Mouse (Mus musculus) retina, adult 2 months (tissue): ENCODE measurements around the gene Pfkm.

ENCODE experiments used
- DNase-seq: peaks from one replicate; pipeline ENCODE4 v3.0.0-alpha.2; 2012; ENCODE audit warnings: low read depth, low spot score

Gene Pfkm

GRCm38 (mm10) chr15:98092372-98093120 lies at the start of gene Pfkm:
Gene Pfkm (plus strand): TSS chr15:98092589.
- no peak for DNase-seq

- no peak for DNase-seq
Measured at GRCm38 (mm10) chr15:98043967-98044366, 48.4 kb upstream of the Pfkm start.

GRCm38 (mm10) chr15:98044387-98044786 lies 48.0 kb upstream of the Pfkm start:
- no peak for DNase-seq

- DNase-seq = no peak
Measured at GRCm38 (mm10) chr15:98048918-98049700, 43.3 kb upstream of the Pfkm start.

- DNase-seq = no peak
Measured at GRCm38 (mm10) chr15:98051685-98052084, 40.7 kb upstream of the Pfkm start.

- DNase-seq = peak; percentile 32
Measured at GRCm38 (mm10) chr15:98055246-98055645, 37.1 kb upstream of the Pfkm start.

GRCm38 (mm10) chr15:98065881-98066280 lies 26.5 kb upstream of the Pfkm start:
- DNase-seq = no peak

GRCm38 (mm10) chr15:98066602-98067001 lies 25.8 kb upstream of the Pfkm start:
- no peak for DNase-seq

- DNase-seq = no peak
Measured at GRCm38 (mm10) chr15:98067492-98067891, 24.9 kb upstream of the Pfkm start.

- DNase-seq = no peak
Measured at GRCm38 (mm10) chr15:98068506-98068905, 23.9 kb upstream of the Pfkm start.

- DNase-seq = no peak
Measured at GRCm38 (mm10) chr15:98069566-98070245, 22.7 kb upstream of the Pfkm start.

- DNase-seq = no peak
Measured at GRCm38 (mm10) chr15:98070376-98070775, 22.0 kb upstream of the Pfkm start.

- DNase-seq = no peak
Measured at GRCm38 (mm10) chr15:98074521-98074920, 17.9 kb upstream of the Pfkm start.

GRCm38 (mm10) chr15:98075034-98075433 lies 17.4 kb upstream of the Pfkm start:
- DNase-seq = no peak

GRCm38 (mm10) chr15:98076901-98077300 lies 15.5 kb upstream of the Pfkm start:
- DNase-seq = no peak

- no peak for DNase-seq
Measured at GRCm38 (mm10) chr15:98088889-98089288, 3.5 kb upstream of the Pfkm start.

GRCm38 (mm10) chr15:98089421-98090183 lies 2.8 kb upstream of the Pfkm start:
- no peak for DNase-seq

GRCm38 (mm10) chr15:98091841-98092240 lies 548 bp upstream of the Pfkm start:
- no peak for DNase-seq

GRCm38 (mm10) chr15:98093121-98094011 lies 977 bp downstream of the Pfkm start, which contains the start of gene Senp1:
Gene Senp1 (minus strand): TSS chr15:98093744.
- peak; percentile 80 for DNase-seq

GRCm38 (mm10) chr15:98094905-98095304 lies 2.5 kb downstream of the Pfkm start:
- DNase-seq = no peak
